In genomic region chr5:33430511-33431172, GRCm38 (mm10) we compare ENCODE assay signal across 9 mouse cellular contexts. TPM values are rescaled to one million over a fixed set of nuclear protein-coding genes. Genes with fewer than 3 reads are reported as not detected.
DNase-seq lines count a peak whose midpoint lies in the region; ATAC-seq and TF ChIP-seq lines count a peak whose summit lies in the region.
"Had no signal": no experiment of that assay in that cellular context is flagged by ENCODE, and none has a peak within 500 bp of the region (broad histone marks: within the 10 kb centered on the region; RNA-seq: fewer than 3 reads in every experiment).

No protein-coding gene starts in this region.

- H3K27me3 ChIP-seq in lung, postnatal 0 days (replicated peaks; ENCODE audit: insufficient read depth, low read length) = peaks cover 65% of the 10 kb centered on the region
- H3K27me3 ChIP-seq in embryonic facial prominence, embryonic 14.5 days (replicated peaks; ENCODE audit: control insufficient read depth, insufficient read depth, low read length) = peaks cover 92% of the 10 kb centered on the region
- H3K27me3 ChIP-seq in limb, embryonic 10.5 days (ENCODE audit: low read depth, poor library complexity, severe bottlenecking) = peaks cover 100% of the 10 kb centered on the region
- peaks cover 60% of the 10 kb centered on the region for H3K27me3 ChIP-seq in small intestine, adult 2 months (ENCODE audit: control insufficient read depth, insufficient read depth, low read length)

- no peak for TF ChIP-seq POLR2A in small intestine, adult 2 months (IDR thresholded peaks at IDR 0.05; ENCODE audit: low read depth, low read length)

- no peak overlapping the region for H3K9ac ChIP-seq in lung, postnatal 0 days (replicated peaks; ENCODE audit: low read depth)
- H3K9ac ChIP-seq in embryonic facial prominence, embryonic 14.5 days (ENCODE audit: low read depth, low read length) = no peak overlapping the region

- ATAC-seq in lung, postnatal 0 days = no peak
- ATAC-seq in embryonic facial prominence, embryonic 14.5 days (ENCODE audit: low read depth) = no peak
- no peak for ATAC-seq in erythroblast, adult 5-6 weeks (replicated peaks; ENCODE audit: low FRiP score, poor library complexity, severe bottlenecking)

- H3K27ac ChIP-seq in lung, postnatal 0 days (ENCODE audit: low read length) = no peak overlapping the region
- no peak overlapping the region for H3K27ac ChIP-seq in embryonic facial prominence, embryonic 14.5 days (replicated peaks; ENCODE audit: low read depth, low read length)
- no peak overlapping the region for H3K27ac ChIP-seq in limb, embryonic 10.5 days
- no peak overlapping the region for H3K27ac ChIP-seq in small intestine, adult 2 months (ENCODE audit: insufficient read depth, low read depth, low read length)

- WGBS in lung, postnatal 0 days = 2% methylated on average over 48 of the region's 64 CpGs
- under 1% methylated on average over 40 of the region's 64 CpGs for WGBS in embryonic facial prominence, embryonic 14.5 days
- WGBS in limb, embryonic 10.5 days = 1% methylated on average over 63 of the region's 64 CpGs
- 3% methylated on average over 63 of the region's 64 CpGs for WGBS in small intestine, adult 2 months

- TF ChIP-seq EP300 in lung, postnatal 0 days (IDR thresholded peaks at IDR 0.05) = no peak

- intact Hi-C loops in left cerebral cortex, postnatal 4 days (cut with DNase I) = no loop called here

- peak overlapping the region; percentile 38 for H3K4me2 ChIP-seq in lung, postnatal 0 days (replicated peaks; ENCODE audit: low read depth, low read length)
- H3K4me2 ChIP-seq in embryonic facial prominence, embryonic 14.5 days (ENCODE audit: low read depth, low read length) = peak overlapping the region; percentile 38

- DNase-seq in lung, postnatal 0 days (ENCODE audit: low spot score) = no peak
- DNase-seq in lung, postnatal 25 days (ENCODE audit: low spot score) = no peak
- DNase-seq in embryonic facial prominence, embryonic 14.5 days (ENCODE audit: low spot score) = peak; percentile 16
- peak; percentile 62 for DNase-seq in limb, embryonic 10.5 days (ENCODE audit: low spot score)
- no peak for DNase-seq in left cerebral cortex, postnatal 4 days
- no peak for DNase-seq in frontal cortex, postnatal 10 days (ENCODE audit: low spot score in 2 of 2)

- H3K4me3 ChIP-seq in lung, postnatal 0 days (ENCODE audit: low read depth, low read length) = peak overlapping the region; percentile 19; the same call in 1 of the 2 replicates
- H3K4me3 ChIP-seq in embryonic facial prominence, embryonic 14.5 days (ENCODE audit: low read depth, low read length) = peak overlapping the region; percentile 30
- peak overlapping the region; percentile 37 for H3K4me3 ChIP-seq in limb, embryonic 10.5 days
- H3K4me3 ChIP-seq in small intestine, adult 2 months (ENCODE audit: low read depth, low read length) = peak overlapping the region; percentile 0; the same call in 1 of the 2 replicates

- H3K36me3 ChIP-seq in lung, postnatal 0 days (ENCODE audit: insufficient read depth, low read length) = no peaks in the 10 kb centered on the region
- no peaks in the 10 kb centered on the region for H3K36me3 ChIP-seq in embryonic facial prominence, embryonic 14.5 days (ENCODE audit: control insufficient read depth, insufficient read depth, low read length)
- H3K36me3 ChIP-seq in limb, embryonic 10.5 days = no peaks in the 10 kb centered on the region
- H3K36me3 ChIP-seq in small intestine, adult 2 months (ENCODE audit: control insufficient read depth, insufficient read depth, low read length) = no peaks in the 10 kb centered on the region

- H3K4me1 ChIP-seq in lung, postnatal 0 days (ENCODE audit: insufficient read depth, low read depth, low read length) = peaks cover 4% of the 10 kb centered on the region; the same call in 1 of the 2 replicates
- H3K4me1 ChIP-seq in embryonic facial prominence, embryonic 14.5 days (ENCODE audit: control insufficient read depth, insufficient read depth, low read length) = 0 out of 2 replicates have a peak, but pooled peaks cover 6% of the 10 kb centered on the region
- H3K4me1 ChIP-seq in limb, embryonic 10.5 days = peaks cover 50% of the 10 kb centered on the region
- no peaks in the 10 kb centered on the region for H3K4me1 ChIP-seq in small intestine, adult 2 months (ENCODE audit: control insufficient read depth, insufficient read depth, insufficient read length, low read length)

- no peak for TF ChIP-seq CTCF in lung, postnatal 0 days (IDR thresholded peaks at IDR 0.05)
- TF ChIP-seq CTCF in small intestine, adult 2 months (IDR thresholded peaks at IDR 0.05; ENCODE audit: extremely low read depth, insufficient read length, insufficient replicate concordance, low read depth, low read length) = no peak

- H3K9me3 ChIP-seq in lung, postnatal 0 days (ENCODE audit: low read length) = no peaks in the 10 kb centered on the region
- no peaks in the 10 kb centered on the region for H3K9me3 ChIP-seq in embryonic facial prominence, embryonic 14.5 days (ENCODE audit: control insufficient read depth, low read length)
- no peaks in the 10 kb centered on the region for H3K9me3 ChIP-seq in limb, embryonic 10.5 days (replicated peaks)

RNA-seq across cellular contexts. Expression of gene Nkx1-1, which starts 3.1 kb away (rescaled TPM):
- polyA plus RNA-seq in lung, postnatal 0 days (2015; fragmentation: Nextera tagmentation; extraction: Ambion mirVana) = not detected in 2 replicates
- polyA plus RNA-seq in embryonic facial prominence, embryonic 14.5 days (2014; fragmentation: Nextera tagmentation; extraction: Ambion mirVana) = not detected in 2 replicates
- polyA plus RNA-seq in limb, embryonic 10.5 days (2016; fragmentation: Nextera tagmentation; extraction: Ambion mirVana) = not detected in 2 replicates
- polyA plus RNA-seq in small intestine, adult 2 months (2012; rRNA removed) = not detected in 2 replicates
- not detected for total RNA-seq in left cerebral cortex, postnatal 4 days (2021)
- not detected in 2 replicates for total RNA-seq in erythroblast, adult 5-6 weeks (2015; ENCODE audit: low replicate concordance)
- not detected in 2 replicates for total RNA-seq in erythroblast, adult 5-6 weeks (2017; ENCODE audit: low replicate concordance)
- polyA plus RNA-seq: large intestine, adult 2 months had no signal

RNA-seq across cellular contexts. Expression of gene Uvssa, which starts 52.3 kb away (rescaled TPM):
- 7.0 and 7.2 TPM in 2 replicates for polyA plus RNA-seq in lung, postnatal 0 days (2015; fragmentation: Nextera tagmentation; extraction: Ambion mirVana)
- 7.1 and 9.0 TPM in 2 replicates for polyA plus RNA-seq in embryonic facial prominence, embryonic 14.5 days (2014; fragmentation: Nextera tagmentation; extraction: Ambion mirVana)
- 6.0 and 8.6 TPM in 2 replicates for polyA plus RNA-seq in limb, embryonic 10.5 days (2016; fragmentation: Nextera tagmentation; extraction: Ambion mirVana)
- 1.2 and 2.3 TPM in 2 replicates for polyA plus RNA-seq in small intestine, adult 2 months (2012; rRNA removed)
- 10 to 100 TPM; 12.4 to 12.9 TPM for total RNA-seq in left cerebral cortex, postnatal 4 days (2021)
- 5.6 and 6.5 TPM in 2 replicates for total RNA-seq in erythroblast, adult 5-6 weeks (2015; ENCODE audit: low replicate concordance)
- total RNA-seq in erythroblast, adult 5-6 weeks (2017; ENCODE audit: low replicate concordance) = 5.3 and 6.9 TPM in 2 replicates

Comparison
In these comparisons a context has a peak if more than half of its experiments do, and no peak if none do; other contexts are left out.
1. DNase-seq: peak in embryonic facial prominence, embryonic 14.5 days (single experiment) and limb, embryonic 10.5 days (single experiment); none in lung, postnatal 0 days (single experiment), lung, postnatal 25 days (single experiment), left cerebral cortex, postnatal 4 days (single experiment) and frontal cortex, postnatal 10 days (0 of 2).
2. Peak in every context shown above with its lines, with median percentiles within 50 percentile points of each other: H3K4me3 ChIP-seq.